Mouse (Mus musculus) forebrain, embryonic 12.5 days (tissue): ENCODE measurements around the gene Nufip2. TPM values are rescaled to one million over a fixed set of nuclear protein-coding genes. Genes with fewer than 3 reads are reported as not detected.
"Not testable (repeated sequence)": the region's sequence is repeated elsewhere in the genome, so short reads cannot be mapped to it uniquely, and the experiment has no call there.

ENCODE experiments used
- ATAC-seq: fragments of 200-750 bp; cut with Nextera tagmentation; 2 replicates; pipeline ENCODE4 v1.8.0; 2017; ENCODE audit warnings: moderate TSS enrichment; ENCODE audit not compliant: low FRiP score
- H3K27ac ChIP-seq: fragments of 300-500 bp; sonication (generic); 2 replicates; pipeline ENCODE4 v1.5.1; 2016; ENCODE audit warnings: mild to moderate bottlenecking
- H3K27me3 ChIP-seq: fragments of 300-500 bp; sonication (generic); 2 replicates; pipeline ENCODE4 v1.6.1; 2016; ENCODE audit warnings: mild to moderate bottlenecking
- H3K36me3 ChIP-seq: fragments of 300-500 bp; sonication (generic); replicated peaks from 2 replicates; pipeline ENCODE4 v1.6.1; 2016; ENCODE audit warnings: mild to moderate bottlenecking
- H3K4me1 ChIP-seq: fragments of 300-500 bp; sonication (generic); 2 replicates; pipeline ENCODE4 v1.6.1; 2016
- H3K4me2 ChIP-seq: fragments of 300-500 bp; sonication (generic); 2 replicates; pipeline ENCODE4 v1.6.1; 2016; ENCODE audit warnings: mild to moderate bottlenecking, moderate library complexity
- H3K4me3 ChIP-seq: fragments of 300-500 bp; sonication (generic); replicated peaks from 2 replicates; pipeline ENCODE4 v1.5.1; 2016; ENCODE audit warnings: mild to moderate bottlenecking
- H3K9ac ChIP-seq: fragments of 300-500 bp; sonication (generic); 2 replicates; pipeline ENCODE4 v1.6.1; 2016; ENCODE audit warnings: mild to moderate bottlenecking
- H3K9me3 ChIP-seq: fragments of 300-500 bp; sonication (generic); 2 replicates; pipeline ENCODE4 v1.6.1; 2016
- WGBS: fragments of 180-500 bp; shearing (Covaris S2); methylation state at CpG from one replicate; pipeline ENCODE4 v1.1.7; 2016; 5-methylcytosine and 5-hydroxymethylcytosine counted together
- polyA plus RNA-seq: library from polyadenylated mRNA; unstranded; fragments of >200 nt; fragmentation: Nextera tagmentation; extraction: Ambion mirVana; gene quantifications from 2 replicates; pipeline ENCODE4 v1.2.1, GENCODE M21; 2016

The Nufip2 gene
- polyA plus RNA-seq, 1 experiment from 2014 or later: 5.3 TPM

DNA sequence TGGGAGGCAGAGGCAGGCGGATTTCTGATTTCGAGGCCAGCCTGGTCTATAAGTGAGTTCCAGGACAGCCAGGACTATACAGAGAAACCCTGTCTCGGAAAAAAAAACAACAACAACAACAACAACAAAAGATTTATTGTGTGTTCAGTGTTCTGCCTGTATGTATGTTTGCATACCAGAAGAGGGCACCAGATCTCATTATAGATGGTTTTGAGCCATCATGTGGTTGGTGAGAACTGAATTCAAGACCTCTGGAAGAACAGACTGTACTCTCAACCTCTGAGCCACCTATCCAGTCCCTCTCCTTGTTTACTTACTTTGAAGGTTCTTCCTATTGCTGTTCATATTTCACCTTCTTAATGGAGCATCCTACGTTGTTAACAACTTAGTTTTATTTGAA lies 35.4 kb downstream of the Nufip2 start:
- no peak overlapping the region for H3K27ac ChIP-seq
- no peaks in the 10 kb centered on the region for H3K36me3 ChIP-seq
- H3K9me3 ChIP-seq: no peaks in the 10 kb centered on the region
- no peak overlapping the region for H3K9ac ChIP-seq
- no peak for ATAC-seq
- H3K4me3 ChIP-seq: no peak overlapping the region
- H3K4me1 ChIP-seq: peaks cover 6% of the 10 kb centered on the region; the same call in 1 of the 2 replicates
- no peaks in the 10 kb centered on the region for H3K27me3 ChIP-seq
- no peak overlapping the region for H3K4me2 ChIP-seq
- WGBS: 92% methylated on average over 4 of the region's 4 CpGs

- Histone ChIP-seq H3K36me3 (no peaks in the 10 kb centered on the region), H3K9ac (no peak overlapping the region), H3K4me2 (no peak overlapping the region), H3K27me3 (no peaks in the 10 kb centered on the region), H3K4me1 (peaks cover 11% of the 10 kb centered on the region), H3K27ac (no peak overlapping the region), H3K4me3 (no peak overlapping the region), H3K9me3 (no peaks in the 10 kb centered on the region)
- WGBS: 83% methylated on average over 7 of the region's 7 CpGs
- ATAC-seq: no peak
Measured at GRCm38 (mm10) chr11:77724766-77725165, 38.8 kb downstream of the Nufip2 start.

- Histone ChIP-seq H3K27me3 (no peaks in the 10 kb centered on the region), H3K4me3 (no peak within 1 kb of the TSS), H3K27ac (no peak within 1 kb of the TSS), H3K9ac (no peak within 1 kb of the TSS), H3K4me2 (no peak within 1 kb of the TSS), H3K36me3 (no peaks in the 10 kb centered on the region), H3K9me3 (no peaks in the 10 kb centered on the region), H3K4me1 (peaks cover 11% of the 10 kb centered on the region)
- ATAC-seq: no peak
- WGBS: 38% methylated on average over 7 of the region's 7 CpGs
Measured at GRCm38 (mm10) chr11:77725183-77725582, 39.2 kb downstream of the Nufip2 start, which contains the start of gene Cryba1. Cryba1 (minus strand) TSS chr11:77725283.

- H3K4me3 ChIP-seq: no peak overlapping the region
- no peak overlapping the region for H3K4me2 ChIP-seq
- H3K27ac ChIP-seq: no peak overlapping the region
- no peaks in the 10 kb centered on the region for H3K36me3 ChIP-seq
- H3K4me1 ChIP-seq: peaks cover 11% of the 10 kb centered on the region
- H3K27me3 ChIP-seq: no peaks in the 10 kb centered on the region
- 60% methylated on average over 2 of the region's 2 CpGs for WGBS
- no peak overlapping the region for H3K9ac ChIP-seq
- no peak for ATAC-seq
- H3K9me3 ChIP-seq: no peaks in the 10 kb centered on the region
Measured at GRCm38 (mm10) chr11:77728587-77728986, 42.6 kb downstream of the Nufip2 start.

- under 1% methylated on average over 6 of the region's 6 CpGs for WGBS
- Histone ChIP-seq H3K36me3 (no peaks in the 10 kb centered on the region), H3K27me3 (no peaks in the 10 kb centered on the region), H3K4me3 (no peak overlapping the region), H3K4me1 (no peaks in the 10 kb centered on the region), H3K9me3 (no peaks in the 10 kb centered on the region), H3K4me2 (no peak overlapping the region), H3K9ac (no peak overlapping the region), H3K27ac (no peak overlapping the region)
- ATAC-seq: no peak
Measured at GRCm38 (mm10) chr11:77737289-77737688, 51.3 kb downstream of the Nufip2 start.

DNA sequence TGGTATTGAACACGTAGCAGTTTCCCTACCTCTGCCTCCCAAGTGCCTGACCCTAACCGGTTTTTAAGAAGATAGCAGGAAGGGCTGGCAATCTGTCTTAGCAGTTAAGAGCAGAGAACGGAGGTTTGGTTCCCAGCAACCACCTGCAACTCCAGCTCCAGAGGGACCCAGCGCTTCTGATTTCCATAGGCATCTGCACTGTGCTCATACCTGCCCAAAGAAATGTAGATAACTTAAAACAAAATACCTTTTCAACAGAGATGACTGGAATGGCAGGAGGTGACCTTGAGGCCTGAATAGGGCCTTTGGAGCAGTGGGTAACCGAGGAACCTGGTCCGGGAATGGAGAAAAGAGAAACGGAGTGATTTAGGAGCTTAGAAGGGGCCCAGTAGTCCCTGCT lies 52.6 kb downstream of the Nufip2 start:
- ATAC-seq: no peak
- 49% methylated on average over 7 of the region's 7 CpGs for WGBS
- no peaks in the 10 kb centered on the region for H3K4me1 ChIP-seq
- H3K4me3 ChIP-seq: no peak overlapping the region
- H3K27me3 ChIP-seq: no peaks in the 10 kb centered on the region
- H3K27ac ChIP-seq: no peak overlapping the region
- H3K9ac ChIP-seq: no peak overlapping the region
- no peak overlapping the region for H3K4me2 ChIP-seq
- no peaks in the 10 kb centered on the region for H3K9me3 ChIP-seq
- no peaks in the 10 kb centered on the region for H3K36me3 ChIP-seq

GRCm38 (mm10) chr11:77743966-77744365 lies 58.0 kb downstream of the Nufip2 start:
- no peak overlapping the region for H3K27ac ChIP-seq
- H3K27me3 ChIP-seq: no peaks in the 10 kb centered on the region
- no peaks in the 10 kb centered on the region for H3K9me3 ChIP-seq
- 32% methylated on average over 6 of the region's 6 CpGs for WGBS
- ATAC-seq: no peak
- H3K4me2 ChIP-seq: no peak overlapping the region
- no peak overlapping the region for H3K9ac ChIP-seq
- H3K4me3 ChIP-seq: no peak overlapping the region
- no peaks in the 10 kb centered on the region for H3K36me3 ChIP-seq
- H3K4me1 ChIP-seq: no peaks in the 10 kb centered on the region

DNA sequence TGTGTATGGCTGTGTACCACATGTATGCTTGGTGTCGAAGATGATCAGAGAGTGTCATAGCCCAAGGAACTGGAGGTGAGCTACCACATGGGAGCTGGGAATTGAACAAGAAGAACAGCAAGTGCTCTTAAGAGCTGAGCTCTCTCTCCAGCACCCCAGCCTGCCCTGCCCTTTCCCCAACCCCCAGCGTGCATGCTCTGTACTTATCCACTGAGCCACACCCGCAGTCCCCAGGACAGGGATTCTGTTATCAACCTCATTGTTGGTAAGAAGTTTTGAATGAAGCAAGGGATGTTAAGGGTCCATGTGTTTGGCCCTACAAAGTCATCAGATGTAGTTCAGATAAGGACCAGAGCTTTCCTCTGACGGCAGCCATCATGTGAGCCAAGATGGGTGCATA lies 60.7 kb downstream of the Nufip2 start:
- Histone ChIP-seq H3K27ac (no peak overlapping the region), H3K27me3 (no peaks in the 10 kb centered on the region), H3K36me3 (no peaks in the 10 kb centered on the region), H3K4me1 (no peaks in the 10 kb centered on the region), H3K9me3 (no peaks in the 10 kb centered on the region), H3K4me2 (no peak overlapping the region), H3K4me3 (no peak overlapping the region), H3K9ac (no peak overlapping the region)
- 92% methylated on average over 4 of the region's 4 CpGs for WGBS
- no peak for ATAC-seq

DNA sequence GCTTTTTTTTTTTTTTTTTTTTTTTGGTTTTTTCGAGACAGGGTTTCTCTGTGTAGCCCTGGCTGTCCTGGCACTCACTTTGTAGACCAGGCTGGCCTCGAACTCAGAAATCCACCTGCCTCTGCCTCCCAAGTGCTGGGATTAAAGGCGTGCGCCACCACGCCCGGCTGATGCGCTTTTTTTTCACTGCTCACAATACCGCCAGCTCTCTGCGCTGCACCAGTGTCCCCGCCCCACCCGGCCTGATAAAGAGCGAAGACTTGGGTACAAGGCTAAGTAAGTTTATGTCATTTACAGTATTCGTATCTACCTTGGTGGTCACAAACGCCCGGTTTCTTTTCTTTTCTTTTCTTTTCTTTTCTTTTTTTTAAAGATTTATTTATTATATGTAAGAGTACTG lies 61.1 kb downstream of the Nufip2 start:
- not testable (repeated sequence) for ATAC-seq, H3K9ac ChIP-seq, H3K9me3 ChIP-seq, H3K27me3 ChIP-seq, H3K4me2 ChIP-seq, H3K27ac ChIP-seq, H3K4me1 ChIP-seq, H3K4me3 ChIP-seq, H3K36me3 ChIP-seq
- WGBS: 95% methylated on average over 14 of the region's 15 CpGs

DNA sequence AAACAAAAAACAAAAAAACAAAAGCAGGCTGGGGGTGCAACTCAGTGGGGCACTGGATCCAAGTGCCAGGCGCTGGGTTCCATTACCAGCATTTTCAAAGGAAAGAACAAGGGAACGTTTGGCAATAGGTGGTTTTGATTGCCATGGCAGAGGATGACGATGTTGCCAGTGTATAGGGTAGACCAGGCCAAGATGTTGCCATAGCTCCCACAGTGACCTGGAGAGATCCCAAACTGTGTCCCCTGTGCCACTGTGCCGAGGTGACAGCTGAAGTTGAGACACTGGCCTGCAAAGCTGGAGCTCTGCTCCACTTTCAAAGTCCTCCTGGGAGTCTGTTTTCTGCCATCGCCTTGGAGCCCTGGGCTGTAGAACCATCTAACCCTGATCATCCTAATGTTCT lies 63.0 kb downstream of the Nufip2 start:
- ATAC-seq: no peak
- no peak overlapping the region for H3K4me2 ChIP-seq
- H3K9me3 ChIP-seq: no peaks in the 10 kb centered on the region
- no peaks in the 10 kb centered on the region for H3K27me3 ChIP-seq
- no peak overlapping the region for H3K4me3 ChIP-seq
- 87% methylated on average over 5 of the region's 5 CpGs for WGBS
- no peak overlapping the region for H3K9ac ChIP-seq
- H3K4me1 ChIP-seq: no peaks in the 10 kb centered on the region
- H3K27ac ChIP-seq: no peak overlapping the region
- no peaks in the 10 kb centered on the region for H3K36me3 ChIP-seq

GRCm38 (mm10) chr11:77752525-77752924 lies 66.6 kb downstream of the Nufip2 start:
- no peaks in the 10 kb centered on the region for H3K9me3 ChIP-seq
- no peak overlapping the region for H3K4me3 ChIP-seq
- 81% methylated on average over 5 of the region's 5 CpGs for WGBS
- H3K27ac ChIP-seq: no peak overlapping the region
- no peak for ATAC-seq
- H3K36me3 ChIP-seq: no peaks in the 10 kb centered on the region
- 0 out of 2 replicates have a peak, but pooled peaks cover 3% of the 10 kb centered on the region for H3K27me3 ChIP-seq
- no peak overlapping the region for H3K9ac ChIP-seq
- no peaks in the 10 kb centered on the region for H3K4me1 ChIP-seq
- no peak overlapping the region for H3K4me2 ChIP-seq

DNA sequence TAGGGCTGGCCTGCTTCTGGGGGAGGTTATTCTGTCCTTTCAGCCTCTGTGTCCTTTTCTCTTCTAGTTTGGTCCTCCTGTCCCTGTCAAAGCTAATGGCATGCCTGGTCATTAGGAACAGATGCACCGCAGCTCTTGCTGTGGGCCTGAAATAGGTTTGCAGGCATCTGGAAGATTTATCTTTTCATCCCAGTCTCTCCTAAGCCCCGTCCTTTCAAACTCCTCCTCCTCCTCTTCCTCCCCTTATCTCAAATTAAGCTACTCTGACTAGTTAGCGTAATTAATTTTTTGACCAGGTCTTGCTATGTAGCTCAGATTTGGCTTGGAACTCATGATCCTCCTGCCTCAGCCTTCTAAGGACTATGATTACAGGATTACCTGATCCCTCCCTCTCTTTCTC lies 67.5 kb downstream of the Nufip2 start:
- Histone ChIP-seq H3K27me3 (peaks cover 7% of the 10 kb centered on the region; the same call in 1 of the 2 replicates), H3K4me2 (no peak overlapping the region), H3K36me3 (no peaks in the 10 kb centered on the region), H3K4me1 (peaks cover 4% of the 10 kb centered on the region; the same call in 1 of the 2 replicates), H3K9ac (no peak overlapping the region), H3K27ac (no peak overlapping the region), H3K4me3 (no peak overlapping the region), H3K9me3 (no peaks in the 10 kb centered on the region)
- 83% methylated on average over 3 of the region's 3 CpGs for WGBS
- no peak for ATAC-seq

- Histone ChIP-seq H3K36me3 (no peaks in the 10 kb centered on the region), H3K27ac (no peak overlapping the region), H3K27me3 (peaks cover 19% of the 10 kb centered on the region), H3K4me1 (peaks cover 24% of the 10 kb centered on the region), H3K9ac (no peak overlapping the region), H3K4me3 (no peak overlapping the region), H3K4me2 (no peak overlapping the region), H3K9me3 (no peaks in the 10 kb centered on the region)
- no peak for ATAC-seq
- WGBS: 88% methylated on average over 4 of the region's 4 CpGs
Measured at GRCm38 (mm10) chr11:77760031-77760430, 74.1 kb downstream of the Nufip2 start.
